Comparison of ENCODE assay signal across 21 mouse cellular contexts in genomic region chr10:75482271-75482670, GRCm38 (mm10). TPM values are rescaled to one million over a fixed set of nuclear protein-coding genes. Genes with fewer than 3 reads are reported as not detected.
A peak's percentile ranks its signal among the peaks of the same experiment; 100 is the strongest.
DNase-seq lines count a peak whose midpoint lies in the region; ATAC-seq and TF ChIP-seq lines count a peak whose summit lies in the region.
"Had no signal": no experiment of that assay in that cellular context is flagged by ENCODE, and none has a peak within 500 bp of the region (broad histone marks: within the 10 kb centered on the region; RNA-seq: fewer than 3 reads in every experiment).

No protein-coding gene starts in this region.

- no peaks in the 10 kb centered on the region for H3K36me3 ChIP-seq in heart, adult 2 months (ENCODE audit: control insufficient read depth, insufficient read depth, low read length)
- no peaks in the 10 kb centered on the region for H3K36me3 ChIP-seq in heart, embryonic 10.5 days
- H3K36me3 ChIP-seq in midbrain, embryonic 11.5 days (ENCODE audit: control insufficient read depth, insufficient read depth, low read length) = no peaks in the 10 kb centered on the region
- H3K36me3 ChIP-seq in midbrain, embryonic 16.5 days (ENCODE audit: control insufficient read depth, insufficient read depth, low read length) = no peaks in the 10 kb centered on the region
- H3K36me3 ChIP-seq: G1E had no signal

- peaks cover under 1% of the 10 kb centered on the region; the same call in 1 of the 2 replicates for H3K4me1 ChIP-seq in heart, adult 2 months (ENCODE audit: control insufficient read depth, insufficient read depth, low read length)
- no peaks in the 10 kb centered on the region for H3K4me1 ChIP-seq in heart, embryonic 10.5 days
- no peaks in the 10 kb centered on the region for H3K4me1 ChIP-seq in midbrain, embryonic 11.5 days (ENCODE audit: control insufficient read depth, insufficient read depth, low read length)
- no peaks in the 10 kb centered on the region for H3K4me1 ChIP-seq in midbrain, embryonic 16.5 days (ENCODE audit: control insufficient read depth, insufficient read depth, low read length)

- DNase-seq in heart, adult 11 months = peak; percentile 73
- no peak for DNase-seq in heart, adult 2 months
- peak; percentile 61 for DNase-seq in heart, embryonic 10.5 days (ENCODE audit: low spot score)
- DNase-seq in heart, postnatal 14 days = no peak
- peak; percentile 45 for DNase-seq in midbrain, embryonic 11.5 days (ENCODE audit: low spot score, missing footprints)
- DNase-seq: adrenal gland, adult 2 months; adrenal gland, adult 8-10 months; adrenal gland, postnatal 10 days; adrenal gland, postnatal 14 days; adrenal gland, postnatal 25 days; adrenal gland, postnatal 36 days; B cell, adult 2 months; cerebellum, adult 11 months; cerebellum, adult 11-12 months; cerebellum, adult 18-20 months had no signal

- ATAC-seq in midbrain, embryonic 11.5 days (ENCODE audit: low FRiP score) = no peak
- ATAC-seq in midbrain, embryonic 16.5 days = no peak
- ATAC-seq: activated CD4-positive, CD25-positive, alpha-beta regulatory T cell, adult 4 months; CD4-positive, CD25-positive, alpha-beta regulatory T cell, adult 4 months; Patski had no signal

- H3K79me2 ChIP-seq in heart, adult 2 months (replicated peaks; ENCODE audit: control insufficient read depth, insufficient read depth, low read length) = no peaks in the 10 kb centered on the region

- no peak overlapping the region for H3K4me2 ChIP-seq in midbrain, embryonic 11.5 days
- H3K4me2 ChIP-seq in midbrain, embryonic 16.5 days (ENCODE audit: low read length) = no peak overlapping the region

- whole genome bisulfite sequencing in heart, adult 2 months = 87% methylated on average over 5 of the region's 5 CpGs
- 86% methylated on average over 5 of the region's 5 CpGs for WGBS in heart, embryonic 10.5 days
- 93% methylated on average over 5 of the region's 5 CpGs for WGBS in midbrain, embryonic 11.5 days
- 90% methylated on average over 5 of the region's 5 CpGs for WGBS in midbrain, embryonic 16.5 days

- H3K9ac ChIP-seq in heart, adult 2 months (ENCODE audit: low read depth, low read length) = no peak overlapping the region
- no peak overlapping the region for H3K9ac ChIP-seq in midbrain, embryonic 11.5 days (ENCODE audit: low read length)
- no peak overlapping the region for H3K9ac ChIP-seq in midbrain, embryonic 16.5 days (ENCODE audit: low read depth, low read length)

- no peak for TF ChIP-seq EP300 in heart, adult 2 months (IDR thresholded peaks at IDR 0.05; ENCODE audit: insufficient read depth, low read depth, low read length)

- intact Hi-C loops in heart, adult 2 months (cut with DNase I) = no loop called here
- intact Hi-C loops in heart, postnatal 14 days (cut with DNase I) = no loop called here

- no peak overlapping the region for H3K27ac ChIP-seq in heart, adult 2 months
- H3K27ac ChIP-seq in heart, embryonic 10.5 days = no peak overlapping the region
- H3K27ac ChIP-seq in midbrain, embryonic 11.5 days (ENCODE audit: low read depth, low read length) = no peak overlapping the region
- H3K27ac ChIP-seq in midbrain, embryonic 16.5 days (ENCODE audit: low read length) = no peak overlapping the region

- H3K9me3 ChIP-seq in heart, embryonic 10.5 days = no peaks in the 10 kb centered on the region
- H3K9me3 ChIP-seq in midbrain, embryonic 11.5 days (ENCODE audit: control insufficient read depth, low read length) = no peaks in the 10 kb centered on the region
- H3K9me3 ChIP-seq in midbrain, embryonic 16.5 days (replicated peaks; ENCODE audit: control insufficient read depth, low read length, poor library complexity, severe bottlenecking) = no peaks in the 10 kb centered on the region
- H3K9me3 ChIP-seq: G1E had no signal

- no peak for TF ChIP-seq CTCF in heart, adult 2 months (IDR thresholded peaks at IDR 0.05)

- TF ChIP-seq POLR2A in heart, adult 2 months (IDR thresholded peaks at IDR 0.05; ENCODE audit: insufficient read depth, low read depth, low read length) = no peak

- no peaks in the 10 kb centered on the region for H3K27me3 ChIP-seq in heart, adult 2 months (ENCODE audit: control insufficient read depth, insufficient read depth, low read length)
- no peaks in the 10 kb centered on the region for H3K27me3 ChIP-seq in heart, embryonic 10.5 days (ENCODE audit: insufficient read depth, poor library complexity, severe bottlenecking)
- H3K27me3 ChIP-seq in midbrain, embryonic 11.5 days (ENCODE audit: control insufficient read depth, insufficient read depth, low read length) = no peaks in the 10 kb centered on the region
- H3K27me3 ChIP-seq in midbrain, embryonic 16.5 days (ENCODE audit: control insufficient read depth, insufficient read depth, low read depth, low read length) = no peaks in the 10 kb centered on the region
- H3K27me3 ChIP-seq: CH12.LX, Patski had no signal

- H3K4me3 ChIP-seq in heart, adult 2 months = no peak overlapping the region
- no peak overlapping the region for H3K4me3 ChIP-seq in heart, embryonic 10.5 days
- no peak overlapping the region for H3K4me3 ChIP-seq in midbrain, embryonic 11.5 days (ENCODE audit: low read depth, low read length)
- H3K4me3 ChIP-seq in midbrain, embryonic 16.5 days (ENCODE audit: low read depth, low read length) = no peak overlapping the region

RNA-seq across cellular contexts. Expression of gene Snrpd3, which starts 35.1 kb away (rescaled TPM):
- total RNA-seq in heart, adult 2 months (2021) = 10 to 100 TPM; 61.1 to 65.8 TPM
- 20.8 and 24.8 TPM in 2 replicates for polyA plus RNA-seq in heart, adult 2 months (2012; rRNA removed)
- polyA plus RNA-seq in heart, embryonic 10.5 days (2016; fragmentation: Nextera tagmentation; extraction: Ambion mirVana) = 139 and 148 TPM in 2 replicates
- 10 to 100 TPM; 56.0 to 68.3 TPM for total RNA-seq in heart, postnatal 14 days (2021)
- polyA plus RNA-seq in midbrain, embryonic 11.5 days (2014; fragmentation: Nextera tagmentation; extraction: Ambion mirVana) = 199 and 208 TPM in 2 replicates
- polyA plus RNA-seq in midbrain, embryonic 16.5 days (2015; fragmentation: Nextera tagmentation; extraction: Ambion mirVana) = 125 and 136 TPM in 2 replicates

RNA-seq across cellular contexts. Expression of gene Gucd1, which starts 35.5 kb away (rescaled TPM):
- total RNA-seq in heart, adult 2 months (2021) = 10 to 100 TPM; 33.2 to 37.7 TPM
- 44.7 and 50.3 TPM in 2 replicates for polyA plus RNA-seq in heart, adult 2 months (2012; rRNA removed)
- 24.0 and 28.8 TPM in 2 replicates for polyA plus RNA-seq in heart, embryonic 10.5 days (2016; fragmentation: Nextera tagmentation; extraction: Ambion mirVana)
- total RNA-seq in heart, postnatal 14 days (2021) = 10 to 100 TPM; 43.8 to 45.5 TPM
- polyA plus RNA-seq in midbrain, embryonic 11.5 days (2014; fragmentation: Nextera tagmentation; extraction: Ambion mirVana) = 27.8 and 36.0 TPM in 2 replicates
- polyA plus RNA-seq in midbrain, embryonic 16.5 days (2015; fragmentation: Nextera tagmentation; extraction: Ambion mirVana) = 19.7 and 20.7 TPM in 2 replicates

Comparison
In these comparisons a context has a peak if more than half of its experiments do, and no peak if none do; other contexts are left out.
1. DNase-seq: peak in heart, adult 11 months (single experiment), heart, embryonic 10.5 days (single experiment) and midbrain, embryonic 11.5 days (single experiment); none in heart, adult 2 months (0 of 2) and heart, postnatal 14 days (0 of 2).